Mouse (Mus musculus): Measurements from ENCODE around the gene Zbtb38.
A peak's percentile ranks its signal among the peaks of the same experiment; 100 is the strongest.

Zbtb38 gene

GRCm38 (mm10) chr9:96752603-96753114, at the start of gene Zbtb38:
Zbtb38 (minus strand) TSS chr9:96752831.
- DNase-seq, result peak; percentile 38 to 48

- no peak for DNase-seq
Measured at GRCm38 (mm10) chr9:96800131-96800825, 47.6 kb upstream of the Zbtb38 start.

GRCm38 (mm10) chr9:96797311-96797710, 44.7 kb upstream of the Zbtb38 start:
- DNase-seq, result no peak

- peak; percentile 36 to 41 for DNase-seq
Measured at GRCm38 (mm10) chr9:96795399-96795928, 42.8 kb upstream of the Zbtb38 start.

- DNase-seq, result no peak
Measured at GRCm38 (mm10) chr9:96794601-96795000, 42.0 kb upstream of the Zbtb38 start.

GRCm38 (mm10) chr9:96792543-96792942, 39.9 kb upstream of the Zbtb38 start:
- DNase-seq, result no peak

- no peak for DNase-seq
Measured at GRCm38 (mm10) chr9:96790389-96791007, 37.9 kb upstream of the Zbtb38 start.

- DNase-seq, result no peak
Measured at GRCm38 (mm10) chr9:96789906-96790305, 37.3 kb upstream of the Zbtb38 start.

GRCm38 (mm10) chr9:96787797-96788196, 35.2 kb upstream of the Zbtb38 start:
- no peak for DNase-seq

GRCm38 (mm10) chr9:96785871-96786342, 33.3 kb upstream of the Zbtb38 start:
- DNase-seq, result no peak

GRCm38 (mm10) chr9:96785187-96785586, 32.6 kb upstream of the Zbtb38 start:
- no peak for DNase-seq

GRCm38 (mm10) chr9:96783667-96784066, 31.0 kb upstream of the Zbtb38 start:
- no peak for DNase-seq

GRCm38 (mm10) chr9:96783258-96783657, 30.6 kb upstream of the Zbtb38 start:
- no peak for DNase-seq

- DNase-seq, result no peak
Measured at GRCm38 (mm10) chr9:96782062-96782461, 29.4 kb upstream of the Zbtb38 start.

- no peak for DNase-seq
Measured at GRCm38 (mm10) chr9:96773146-96773545, 20.5 kb upstream of the Zbtb38 start.

- DNase-seq, result no peak
Measured at GRCm38 (mm10) chr9:96770443-96770842, 17.8 kb upstream of the Zbtb38 start.

- DNase-seq, result no peak
Measured at GRCm38 (mm10) chr9:96769651-96770050, 17.0 kb upstream of the Zbtb38 start.

- DNase-seq, result no peak
Measured at GRCm38 (mm10) chr9:96767874-96768273, 15.2 kb upstream of the Zbtb38 start.

GRCm38 (mm10) chr9:96766078-96766477, 13.4 kb upstream of the Zbtb38 start:
- no peak for DNase-seq

- DNase-seq, result no peak
Measured at GRCm38 (mm10) chr9:96765410-96765809, 12.8 kb upstream of the Zbtb38 start.

GRCm38 (mm10) chr9:96763847-96764631, 11.4 kb upstream of the Zbtb38 start:
- no peak for DNase-seq

- DNase-seq, result no peak
Measured at GRCm38 (mm10) chr9:96763025-96763424, 10.4 kb upstream of the Zbtb38 start.

Data from cerebellum, postnatal 36 days (tissue).